Mouse (Mus musculus) left cerebral cortex, postnatal 36 days (tissue): ENCODE measurements at regions not wholly inside any gene's neighbourhood (a gene's known extent, or its start where the extent isn't known, plus 50 kb on each side); places are given as distances from the start of the nearest gene placed in this dataset.
"Not testable (repeated sequence)": the region's sequence is repeated elsewhere in the genome, so short reads cannot be mapped to it uniquely, and the experiment has no call there.

Source experiments
- DNase-seq, 2 experiments: peaks; one replicate each; pipeline ENCODE4 v3.0.0; 2021 to 2022; ENCODE audit warnings: low spot score in 2 of 2, mixed read lengths in 1 of 2
- intact Hi-C: fragments of 180-260 bp; cut with DNase I; formaldehyde crosslinking; loops from one replicate; pipeline ENCODE4 v1.15.1; 2025

DNA sequence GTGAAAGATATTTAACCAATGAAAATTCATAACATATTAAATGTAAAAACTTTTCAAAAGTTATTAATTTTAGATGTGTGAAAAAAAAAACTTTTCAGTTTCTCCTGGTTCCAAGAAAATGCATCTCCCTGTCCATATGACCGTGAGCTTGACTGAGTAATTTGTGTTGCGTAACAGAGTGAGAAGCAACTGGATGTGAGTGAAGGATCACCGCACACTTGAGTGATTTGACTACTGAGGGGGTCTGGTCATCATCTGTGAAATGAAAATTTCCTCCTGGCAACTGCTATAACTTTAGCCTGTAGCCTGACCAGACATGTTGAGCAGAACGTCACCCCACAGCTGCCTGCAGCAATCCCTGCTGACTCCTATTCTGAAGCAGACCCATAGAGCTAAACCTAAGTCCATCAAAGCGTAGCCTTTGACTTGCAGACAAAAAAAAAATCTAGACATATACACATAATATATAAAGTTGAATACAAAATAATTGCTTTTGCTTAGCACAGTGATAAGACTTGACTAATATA, 461.2 kb downstream of the Brinp3 start:
- DNase-seq, result no peak
- intact Hi-C loops, result no loop called here

DNA sequence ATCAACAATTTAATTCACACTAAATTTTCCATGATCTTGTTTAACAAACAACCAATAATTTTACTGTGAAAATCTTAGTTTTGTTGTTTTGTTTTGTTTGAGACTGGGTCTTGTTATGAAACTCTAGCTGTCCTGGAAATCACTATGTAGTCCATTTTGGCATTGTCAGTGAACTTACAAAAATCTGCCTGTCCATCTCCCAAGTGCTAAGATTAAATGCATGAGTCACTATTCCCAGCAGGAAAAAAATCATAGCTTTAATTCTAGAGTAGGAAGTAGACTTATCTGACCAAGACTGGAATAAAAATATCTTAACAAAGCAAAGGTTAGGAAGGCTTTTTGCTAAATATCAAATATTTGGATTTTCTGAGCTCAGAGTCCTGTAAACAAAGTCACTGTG, 461.8 kb downstream of the Brinp3 start:
- intact Hi-C loops, result no loop called here
- no peak for DNase-seq

- intact Hi-C loops, result no loop called here
- no peak for DNase-seq
These were observed 465.9 kb downstream of the Brinp3 start for GRCm38 (mm10) chr1:146960448-146960847.

DNA sequence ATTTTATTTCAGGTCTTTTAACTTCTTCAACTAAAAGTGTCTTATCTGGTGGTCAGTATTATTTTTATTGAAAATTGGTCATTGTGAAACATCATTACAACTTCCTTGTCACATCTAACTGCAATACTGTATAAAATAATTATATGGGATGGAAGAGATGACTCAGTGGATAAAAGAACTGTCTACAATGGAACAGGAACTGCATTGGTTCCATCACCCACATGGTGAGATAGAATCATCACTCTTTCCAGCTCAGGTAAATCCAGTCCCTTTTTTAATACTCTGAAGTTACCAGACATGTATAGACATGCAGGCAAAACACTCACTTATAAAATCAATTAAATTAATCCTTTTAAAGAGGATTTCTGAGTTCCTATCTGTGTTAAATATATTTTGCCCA, 473.0 kb downstream of the Brinp3 start:
- no peak for DNase-seq
- intact Hi-C loops, result no loop called here

- DNase-seq, result no peak
- intact Hi-C loops, result no loop called here
These were observed 473.4 kb downstream of the Brinp3 start for GRCm38 (mm10) chr1:146967993-146968392.

DNA sequence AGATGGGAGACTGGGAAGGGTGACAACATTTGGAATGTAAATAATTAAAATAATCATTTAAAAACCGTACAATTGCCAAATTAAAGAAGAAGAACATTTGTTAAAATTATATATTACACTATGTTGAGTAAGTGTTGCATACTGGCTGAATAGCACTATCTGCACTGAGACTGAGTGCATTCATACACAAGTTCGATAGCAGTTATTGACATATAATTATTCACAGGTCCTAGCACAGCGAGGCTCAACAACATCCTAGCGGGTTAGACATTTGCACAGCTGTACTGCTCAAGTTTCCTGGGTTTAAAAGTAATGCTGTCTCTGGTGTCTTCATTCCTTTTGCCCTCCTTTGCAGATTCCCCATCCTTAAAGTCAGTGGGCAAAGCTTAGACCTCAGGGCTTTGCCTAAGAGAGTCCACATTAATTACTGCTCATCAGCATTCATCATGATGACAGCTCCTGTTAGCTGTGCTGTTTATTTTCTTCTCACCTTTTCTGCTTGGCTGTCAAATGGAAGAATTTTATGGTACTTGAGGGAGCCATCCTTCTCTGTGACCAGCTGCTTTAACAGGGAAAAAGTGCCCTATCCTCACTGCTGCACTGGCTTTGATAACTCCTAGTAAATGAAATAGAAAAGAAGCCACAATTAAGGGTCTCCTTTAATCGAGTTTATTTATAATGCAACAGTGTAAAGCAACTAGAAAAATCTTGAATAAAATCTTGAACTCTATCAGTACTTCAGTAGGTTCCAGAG, 489.1 kb downstream of the Brinp3 start:
- DNase-seq, result no peak
- intact Hi-C loops, result no loop called here

- DNase-seq, result no peak
- intact Hi-C loops, result no loop called here
These were observed 505.5 kb downstream of the Brinp3 start for GRCm38 (mm10) chr1:147000018-147000417.

DNA sequence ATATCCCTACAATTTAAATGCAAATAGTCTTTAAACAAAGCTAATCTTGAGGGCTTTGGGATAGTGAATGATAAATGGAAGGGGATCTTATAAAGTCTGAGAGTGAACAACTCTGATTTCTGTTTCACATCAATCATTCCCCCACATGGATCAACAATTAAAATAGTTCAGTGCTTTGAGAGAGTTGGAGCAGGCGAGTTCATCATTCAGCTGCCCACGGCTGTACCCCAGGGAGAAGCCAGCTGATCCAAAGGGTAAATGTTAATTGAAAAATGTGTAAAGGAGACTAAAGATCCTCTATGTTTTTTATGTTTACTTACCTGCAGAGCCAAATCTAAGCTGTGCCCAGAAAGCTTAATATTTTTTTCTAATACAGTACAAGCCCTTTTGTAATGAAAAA, 553.2 kb downstream of the Brinp3 start:
- intact Hi-C loops, result no loop called here

GRCm38 (mm10) chr1:147058504-147058903, 563.9 kb downstream of the Brinp3 start:
- intact Hi-C loops, result no loop called here
- DNase-seq, result no peak

More for the DNA sequence above, 553.2 kb downstream of the Brinp3 start:
- no peak for DNase-seq

DNA sequence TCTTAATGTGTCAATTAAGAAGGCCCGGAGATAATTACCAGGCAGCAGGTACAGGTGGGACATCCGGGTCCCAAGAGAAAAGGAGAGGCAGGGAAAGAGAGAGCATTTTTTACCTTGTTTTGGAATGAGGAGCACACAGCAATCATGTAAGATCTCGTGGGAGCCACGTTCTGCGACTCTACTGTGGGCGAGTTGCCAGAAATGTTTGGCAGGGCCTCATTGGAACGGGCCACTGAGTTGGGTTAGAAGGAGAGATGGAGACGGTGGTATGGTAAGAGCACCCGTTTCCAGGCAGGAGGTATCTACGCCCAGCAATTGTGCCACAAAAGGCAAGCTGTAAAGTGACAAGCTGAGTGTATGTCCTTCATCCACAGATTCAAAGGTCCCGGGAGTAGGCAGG, 579.6 kb downstream of the Brinp3 start:
- no peak for DNase-seq
- intact Hi-C loops, result no loop called here

- DNase-seq, result no peak
- intact Hi-C loops, result no loop called here
These were observed 589.7 kb downstream of the Brinp3 start for GRCm38 (mm10) chr1:147084129-147084799.

DNA sequence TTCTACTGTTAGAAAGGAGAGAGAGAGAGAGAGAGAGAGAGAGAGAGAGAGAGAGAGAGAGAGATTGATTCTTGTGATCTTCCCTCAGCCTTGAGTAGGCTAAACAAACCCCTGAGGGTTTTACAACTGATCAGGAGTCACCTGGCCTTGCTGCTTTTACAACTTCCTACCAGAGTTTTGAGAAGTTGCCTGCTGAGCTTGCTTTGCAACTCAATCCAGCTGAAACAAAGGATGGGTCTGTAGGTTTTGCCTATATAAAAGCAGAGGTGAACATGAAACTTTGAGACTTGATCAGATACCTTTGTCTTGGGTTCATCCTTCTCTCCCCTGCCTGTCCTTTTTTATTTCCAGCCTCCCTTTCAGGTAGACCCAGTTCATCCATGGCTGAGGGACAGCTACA, 631.0 kb downstream of the Brinp3 start:
- intact Hi-C loops, result no loop called here
- DNase-seq, result no peak

DNA sequence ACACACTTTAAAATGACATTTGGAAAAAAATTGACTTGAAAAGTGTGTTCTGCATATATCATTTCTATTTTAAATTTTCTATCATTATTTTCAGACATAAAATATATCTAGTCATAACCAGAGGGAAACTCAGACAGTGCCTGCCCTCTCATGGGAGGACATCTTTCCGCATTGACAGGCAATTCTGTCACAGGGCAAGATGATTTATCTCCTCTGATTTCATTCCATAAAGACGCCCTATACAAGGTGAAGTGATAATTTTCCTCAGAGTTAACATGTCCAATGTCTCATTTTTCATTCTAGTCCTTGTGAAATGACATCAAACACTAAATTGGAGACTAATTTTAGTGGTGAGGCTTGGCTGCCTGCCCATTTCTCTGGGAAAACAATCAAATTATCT, 643.6 kb downstream of the Brinp3 start:
- intact Hi-C loops, result no loop called here
- no peak for DNase-seq

GRCm38 (mm10) chr1:147175350-147175749, 680.8 kb downstream of the Brinp3 start:
- intact Hi-C loops, result no loop called here
- DNase-seq, result no peak

DNA sequence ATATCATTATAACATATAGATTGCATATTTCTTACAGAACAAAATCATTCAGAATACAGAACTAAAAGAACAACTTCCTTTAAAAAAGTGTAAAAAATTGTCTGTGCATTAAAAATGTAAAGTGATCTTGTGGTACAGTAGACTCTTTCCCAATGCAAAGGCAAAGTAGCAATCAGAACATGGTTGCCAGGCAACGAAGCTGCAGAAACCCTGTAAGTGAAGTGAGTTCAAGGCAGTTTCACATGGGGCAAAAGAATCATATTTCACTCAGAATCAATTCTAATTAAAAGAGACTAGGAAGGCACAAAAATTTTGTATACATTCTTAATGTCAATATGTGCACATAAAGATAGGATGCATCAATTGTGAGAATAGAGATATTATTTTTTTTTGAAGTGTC, 692.2 kb downstream of the Brinp3 start:
- DNase-seq, result no peak
- intact Hi-C loops, result no loop called here

DNA sequence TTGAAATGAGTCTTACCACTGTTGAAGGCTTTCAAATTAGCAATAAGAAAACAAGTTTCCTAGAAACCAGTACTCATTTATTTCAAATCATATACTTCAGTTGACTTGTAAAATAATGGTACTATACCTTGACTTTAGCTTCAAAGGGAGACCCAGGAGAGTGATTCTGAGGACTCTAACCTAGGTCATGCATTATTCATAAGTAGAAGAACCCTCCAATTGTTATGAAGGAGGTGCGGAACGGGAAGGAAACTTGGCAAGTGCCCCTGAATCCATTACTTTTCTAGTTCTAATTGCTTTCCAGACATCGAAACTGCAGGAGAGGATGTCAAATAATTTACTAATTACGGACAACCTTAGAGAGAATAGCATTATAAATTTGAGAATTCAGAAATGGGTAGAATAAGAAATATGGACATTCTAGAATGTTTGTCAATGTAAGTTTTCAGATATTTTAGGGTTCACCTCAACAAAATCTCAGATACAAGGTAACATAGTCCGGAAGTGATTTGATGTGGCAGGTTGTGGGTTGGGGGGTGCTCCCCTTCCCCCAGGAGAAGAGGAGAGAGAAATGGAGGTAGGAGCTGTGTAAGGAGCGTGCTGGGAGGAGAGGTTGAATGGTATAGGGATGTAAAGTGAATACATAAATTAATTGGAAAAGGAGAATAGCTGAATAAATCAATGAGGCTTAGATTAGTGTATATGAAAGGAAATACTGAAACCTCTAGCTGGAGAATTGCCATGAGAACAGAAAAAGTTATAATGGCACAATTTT, 692.9 kb downstream of the Brinp3 start:
- no peak for DNase-seq
- intact Hi-C loops, result no loop called here

DNA sequence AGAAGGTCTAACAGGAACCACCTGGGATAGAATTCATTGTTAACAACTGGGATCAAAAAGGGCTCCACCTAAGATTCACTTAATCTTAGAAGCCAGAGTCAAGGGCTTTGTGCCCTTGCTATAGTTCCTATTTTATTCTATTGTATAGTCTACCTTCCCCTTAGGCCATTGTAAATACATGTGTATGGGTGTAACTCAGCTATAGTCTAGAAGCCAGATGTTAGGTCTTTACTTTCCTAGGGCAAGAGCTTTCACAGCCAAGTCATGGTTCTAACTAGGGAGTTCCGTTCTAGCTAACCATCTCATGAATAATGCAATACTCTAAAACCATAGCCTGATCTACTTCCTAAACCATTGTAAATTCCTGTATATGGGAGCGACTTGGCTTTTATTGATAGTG, 705.4 kb downstream of the Brinp3 start:
- DNase-seq, intact Hi-C loops: not testable (repeated sequence)

DNA sequence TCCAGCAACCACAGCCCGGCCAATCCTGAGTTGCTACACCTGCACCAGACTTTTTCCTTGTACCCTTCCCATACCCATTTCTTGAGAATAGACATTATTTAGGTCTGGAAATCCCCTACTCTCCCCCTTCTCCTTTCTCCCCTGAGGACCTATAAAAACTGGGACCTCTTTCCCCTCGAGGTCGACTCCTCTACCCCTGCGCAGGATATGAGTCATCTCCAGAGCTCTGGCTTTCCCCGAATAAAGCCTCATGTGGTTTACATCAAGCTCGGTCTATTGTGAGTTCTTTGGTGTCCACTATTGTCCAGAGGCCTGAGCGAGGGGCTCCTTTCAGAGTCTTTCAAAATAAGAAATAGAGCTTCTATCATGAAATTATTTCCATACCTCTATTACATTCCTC, 720.3 kb downstream of the Brinp3 start:
- intact Hi-C loops, DNase-seq: not testable (repeated sequence)

DNA sequence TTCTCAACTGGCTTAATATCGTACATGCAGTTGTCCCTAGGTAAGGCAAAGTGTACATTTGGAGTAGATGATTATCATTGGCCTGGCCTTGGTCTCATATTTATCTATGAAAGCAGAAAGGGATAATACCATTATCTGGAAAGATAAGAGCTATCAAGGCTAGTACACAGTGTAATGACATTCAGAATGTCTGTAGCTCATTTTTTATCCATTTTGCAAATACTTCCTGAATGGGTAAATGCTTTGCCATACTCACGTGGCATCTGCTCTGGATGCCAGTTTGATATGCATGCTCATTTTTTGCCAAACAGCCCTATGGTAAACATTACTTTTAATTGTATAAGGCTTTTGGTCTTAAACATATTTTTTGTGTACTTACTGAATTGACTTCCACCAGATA, 723.4 kb downstream of the Brinp3 start:
- intact Hi-C loops, result no loop called here

DNA sequence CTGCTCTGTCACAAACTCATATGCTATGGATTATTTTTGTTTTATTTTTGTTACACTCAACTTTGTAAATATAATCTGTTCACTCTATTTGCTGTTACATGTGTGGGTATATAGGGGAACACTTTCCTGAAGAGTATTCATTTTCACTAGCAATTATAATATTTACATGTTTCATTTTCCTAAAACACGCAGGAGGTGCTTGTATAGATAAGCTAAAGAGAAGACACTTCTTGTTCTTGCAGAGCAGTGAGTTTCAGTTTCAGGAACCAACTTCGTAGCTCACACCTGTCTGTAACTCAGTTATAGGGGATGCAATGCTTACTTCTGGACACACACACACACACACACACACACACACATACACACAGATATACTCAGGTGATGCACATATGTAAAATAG, 724.9 kb downstream of the Brinp3 start:
- intact Hi-C loops, result no loop called here
- DNase-seq, result no peak

More for the DNA sequence above, 723.4 kb downstream of the Brinp3 start:
- no peak for DNase-seq
